Mouse (Mus musculus) kidney, postnatal 0 days (tissue): ENCODE results near the gene Thrb. TPM values are rescaled to one million over a fixed set of nuclear protein-coding genes. Genes with fewer than 3 reads are reported as not detected.

Experiments
- ATAC-seq: fragments of 200-750 bp; cut with Nextera tagmentation; replicated peaks from 2 replicates; pipeline ENCODE4 v1.8.0; 2017; ENCODE audit warnings: low read depth, moderate number of reproducible peaks, moderate TSS enrichment, moderate library complexity; ENCODE audit not compliant: low FRiP score
- DNase-seq: peaks from one replicate; pipeline ENCODE4 v3.0.0-alpha.2; 2016; ENCODE audit warnings: low spot score
- H3K27ac ChIP-seq: fragments of 300-500 bp; sonication (generic); 2 replicates; pipeline ENCODE4 v1.5.1; 2014; ENCODE audit warnings: mild to moderate bottlenecking
- H3K27me3 ChIP-seq: fragments of 300-500 bp; sonication (generic); 2 replicates; pipeline ENCODE4 v1.6.1; 2014; ENCODE audit warnings: low read length, mixed read lengths; ENCODE audit not compliant: insufficient read depth
- H3K36me3 ChIP-seq: fragments of 300-500 bp; sonication (generic); 2 replicates; pipeline ENCODE4 v1.6.1; 2014; ENCODE audit warnings: low read length, mixed read lengths; ENCODE audit not compliant: insufficient read depth
- H3K4me1 ChIP-seq: fragments of 300-500 bp; sonication (generic); replicated peaks from 2 replicates; pipeline ENCODE4 v1.6.1; 2014; ENCODE audit warnings: antibody characterized with exemption, low read length, mixed read lengths; ENCODE audit not compliant: insufficient read depth
- H3K4me2 ChIP-seq: fragments of 300-500 bp; sonication (generic); 2 replicates; pipeline ENCODE4 v1.6.1; 2014; ENCODE audit warnings: mild to moderate bottlenecking, low read length, moderate library complexity, mixed read lengths
- H3K4me3 ChIP-seq: fragments of 300-500 bp; sonication (generic); replicated peaks from 2 replicates; pipeline ENCODE4 v1.5.1; 2014; ENCODE audit warnings: low read depth, low read length
- H3K9ac ChIP-seq: fragments of 300-500 bp; sonication (generic); 2 replicates; pipeline ENCODE4 v1.6.1; 2014; ENCODE audit warnings: low read depth, low read length
- H3K9me3 ChIP-seq: fragments of 300-500 bp; sonication (generic); replicated peaks from 2 replicates; pipeline ENCODE4 v1.6.1; 2016; ENCODE audit warnings: low read length, inconsistent platforms, mixed read lengths
- CTCF ChIP-seq: IDR thresholded peaks from 2 replicates; pipeline ENCODE4 v1.5.1; 2016; ENCODE audit warnings: antibody characterized with exemption, low read depth, mild to moderate bottlenecking, moderate library complexity
- WGBS: fragments of 180-500 bp; shearing (Covaris S2); extraction: QIAGEN DNeasy Blood & Tissue Kit; methylation state at CpG from one replicate; pipeline ENCODE4 v1.1.7; 2014; 5-methylcytosine and 5-hydroxymethylcytosine counted together
- polyA plus RNA-seq: library from polyadenylated mRNA; unstranded; fragments of >200 nt; fragmentation: Nextera tagmentation; extraction: Ambion mirVana; gene quantifications from 2 replicates; pipeline ENCODE4 v1.2.1, GENCODE M21; 2015

The Thrb gene
- polyA plus RNA-seq, 1 experiment from 2014 or later = 2.9 TPM

GRCm38 (mm10) chr14:17735440-17735839, 75.4 kb downstream of the Thrb start:
- no peak for DNase-seq
- Histone ChIP-seq H3K4me2 (no peak overlapping the region), H3K4me1 (no peaks in the 10 kb centered on the region), H3K27ac (no peak overlapping the region), H3K9ac (no peak overlapping the region), H3K27me3 (no peaks in the 10 kb centered on the region), H3K36me3 (no peaks in the 10 kb centered on the region), H3K9me3 (no peaks in the 10 kb centered on the region), H3K4me3 (no peak overlapping the region)
- TF ChIP-seq CTCF = no peak
- ATAC-seq = no peak
- WGBS = 83% methylated on average over 6 of the region's 6 CpGs

- Histone ChIP-seq H3K9me3 (no peaks in the 10 kb centered on the region), H3K9ac (no peak overlapping the region), H3K36me3 (no peaks in the 10 kb centered on the region), H3K27me3 (no peaks in the 10 kb centered on the region), H3K4me1 (no peaks in the 10 kb centered on the region), H3K4me3 (no peak overlapping the region), H3K4me2 (no peak overlapping the region), H3K27ac (no peak overlapping the region)
- DNase-seq = no peak
- 48% methylated on average over 3 of the region's 3 CpGs for WGBS
- TF ChIP-seq CTCF = no peak
- ATAC-seq = no peak
These were observed 80.8 kb downstream of the Thrb start for GRCm38 (mm10) chr14:17740903-17741302.

- no peak overlapping the region for H3K4me3 ChIP-seq
- H3K9ac ChIP-seq = no peak overlapping the region
- no peak for TF ChIP-seq CTCF
- H3K9me3 ChIP-seq = no peaks in the 10 kb centered on the region
- H3K27ac ChIP-seq = no peak overlapping the region
- no peak for ATAC-seq
- DNase-seq = no peak
- H3K4me1 ChIP-seq = no peaks in the 10 kb centered on the region
- WGBS = 56% methylated on average over 2 of the region's 2 CpGs
- no peaks in the 10 kb centered on the region for H3K36me3 ChIP-seq
- no peak overlapping the region for H3K4me2 ChIP-seq
- no peaks in the 10 kb centered on the region for H3K27me3 ChIP-seq
These were observed 82.2 kb downstream of the Thrb start for GRCm38 (mm10) chr14:17742264-17742663.

- no peaks in the 10 kb centered on the region for H3K27me3 ChIP-seq
- H3K4me3 ChIP-seq = no peak overlapping the region
- H3K27ac ChIP-seq = no peak overlapping the region
- no peak overlapping the region for H3K9ac ChIP-seq
- H3K4me1 ChIP-seq = no peaks in the 10 kb centered on the region
- DNase-seq = no peak
- no peak for ATAC-seq
- WGBS = 58% methylated on average over 9 of the region's 9 CpGs
- H3K36me3 ChIP-seq = no peaks in the 10 kb centered on the region
- H3K9me3 ChIP-seq = no peaks in the 10 kb centered on the region
- no peak for TF ChIP-seq CTCF
- no peak overlapping the region for H3K4me2 ChIP-seq
These were observed 83.0 kb downstream of the Thrb start for GRCm38 (mm10) chr14:17742902-17743712.

GRCm38 (mm10) chr14:17743713-17744158, 83.7 kb downstream of the Thrb start:
- H3K4me3 ChIP-seq = no peak overlapping the region
- no peaks in the 10 kb centered on the region for H3K9me3 ChIP-seq
- ATAC-seq (no peak), DNase-seq (no peak)
- H3K27ac ChIP-seq = no peak overlapping the region
- no peak for TF ChIP-seq CTCF
- no peak overlapping the region for H3K9ac ChIP-seq
- 56% methylated on average over 2 of the region's 2 CpGs for WGBS
- no peaks in the 10 kb centered on the region for H3K36me3 ChIP-seq
- H3K4me1 ChIP-seq = no peaks in the 10 kb centered on the region
- no peak overlapping the region for H3K4me2 ChIP-seq
- no peaks in the 10 kb centered on the region for H3K27me3 ChIP-seq

GRCm38 (mm10) chr14:17747922-17748321, 87.9 kb downstream of the Thrb start:
- Histone ChIP-seq H3K27me3 (no peaks in the 10 kb centered on the region), H3K36me3 (no peaks in the 10 kb centered on the region), H3K27ac (no peak overlapping the region), H3K4me1 (no peaks in the 10 kb centered on the region), H3K4me3 (no peak overlapping the region), H3K4me2 (no peak overlapping the region), H3K9me3 (no peaks in the 10 kb centered on the region), H3K9ac (no peak overlapping the region)
- ATAC-seq = no peak
- TF ChIP-seq CTCF = no peak
- no peak for DNase-seq
- WGBS = 75% methylated on average over 3 of the region's 3 CpGs
